Mouse (Mus musculus) heart, adult 9 months (tissue): ENCODE measurements around the gene Slc4a5.

Source experiments
- DNase-seq, 2 experiments: peaks; one replicate each; pipeline ENCODE4 v3.0.0; 2022; ENCODE audit warnings: low spot score in 2 of 2

The Slc4a5 gene

GRCm38 (mm10) chr6:83350172-83350571 is 130.5 kb downstream of the Slc4a5 start:
- DNase-seq = no peak

- DNase-seq = no peak
Observed at GRCm38 (mm10) chr6:83350851-83351405, 131.3 kb downstream of the Slc4a5 start.

GRCm38 (mm10) chr6:83351490-83352160 is 132.0 kb downstream of the Slc4a5 start:
- DNase-seq = no peak

- DNase-seq = no peak
Observed at GRCm38 (mm10) chr6:83352666-83353410, 133.2 kb downstream of the Slc4a5 start.
